Comparison of ENCODE assay signal across 8 mouse cellular contexts in the genomic region with DNA sequence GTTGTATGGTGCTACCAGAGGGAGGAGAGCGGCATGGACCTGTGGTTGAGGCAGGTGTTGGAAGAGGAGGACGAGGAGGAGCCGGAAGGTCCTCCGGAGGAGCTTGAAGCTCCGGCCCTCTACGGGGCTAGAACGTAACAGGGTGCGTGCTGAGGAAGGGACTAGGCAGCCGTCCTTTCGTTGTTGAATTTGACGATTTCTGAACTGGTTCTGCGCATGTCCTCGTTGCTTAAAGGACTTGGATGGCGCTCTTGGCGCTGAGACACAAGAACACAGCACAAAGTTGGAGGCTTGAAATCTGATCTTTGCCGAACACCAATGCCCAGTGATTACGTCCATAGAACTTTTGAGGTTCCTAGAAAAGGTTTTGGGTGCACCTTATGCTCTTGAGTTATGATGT. TPM values are rescaled to one million over a fixed set of nuclear protein-coding genes. Genes with fewer than 3 reads are reported as not detected.
DNase-seq lines count a peak whose midpoint lies in the region; ATAC-seq lines count a peak whose summit lies in the region.

No protein-coding gene starts in this region.

- no peaks in the 10 kb centered on the region for H3K27me3 ChIP-seq in kidney, embryonic 14.5 days (ENCODE audit: control insufficient read depth, insufficient read depth, low read length)
- peaks cover 9% of the 10 kb centered on the region for H3K27me3 ChIP-seq in hindbrain, embryonic 12.5 days
- peaks cover 6% of the 10 kb centered on the region; the same call in 1 of the 2 replicates for H3K27me3 ChIP-seq in midbrain, embryonic 13.5 days

- 8% methylated on average over 17 of the region's 17 CpGs for WGBS in kidney, embryonic 14.5 days
- WGBS in hindbrain, embryonic 12.5 days: 10% methylated on average over 17 of the region's 17 CpGs
- 10% methylated on average over 17 of the region's 17 CpGs for WGBS in midbrain, embryonic 13.5 days

- H3K27ac ChIP-seq in kidney, embryonic 14.5 days (ENCODE audit: low read depth, low read length): peak overlapping the region; percentile 95; the same call in 1 of the 2 replicates
- H3K27ac ChIP-seq in hindbrain, embryonic 12.5 days: no peak overlapping the region
- H3K27ac ChIP-seq in midbrain, embryonic 13.5 days: peak overlapping the region; percentile 95; the same call in 1 of the 2 replicates

- peak overlapping the region; percentile 99 for H3K4me3 ChIP-seq in kidney, embryonic 14.5 days (ENCODE audit: low read length)
- peak overlapping the region; percentile 93 for H3K4me3 ChIP-seq in hindbrain, embryonic 12.5 days
- H3K4me3 ChIP-seq in midbrain, embryonic 13.5 days (replicated peaks): peak overlapping the region; percentile 81

- H3K9ac ChIP-seq in kidney, embryonic 14.5 days (ENCODE audit: low read depth, low read length): peak overlapping the region; percentile 94
- H3K9ac ChIP-seq in hindbrain, embryonic 12.5 days: peak overlapping the region; percentile 88
- H3K9ac ChIP-seq in midbrain, embryonic 13.5 days (replicated peaks): peak overlapping the region; percentile 77

- H3K4me1 ChIP-seq in kidney, embryonic 14.5 days (ENCODE audit: control insufficient read depth, insufficient read depth, low read length): peaks cover 27% of the 10 kb centered on the region
- peaks cover 34% of the 10 kb centered on the region for H3K4me1 ChIP-seq in hindbrain, embryonic 12.5 days
- H3K4me1 ChIP-seq in midbrain, embryonic 13.5 days (replicated peaks): peaks cover 36% of the 10 kb centered on the region

- H3K4me2 ChIP-seq in kidney, embryonic 14.5 days (replicated peaks; ENCODE audit: low read depth, low read length): peak overlapping the region; percentile 85
- peak overlapping the region; percentile 99 for H3K4me2 ChIP-seq in hindbrain, embryonic 12.5 days (replicated peaks)
- peak overlapping the region; percentile 100 for H3K4me2 ChIP-seq in midbrain, embryonic 13.5 days (replicated peaks)

- H3K9me3 ChIP-seq in kidney, embryonic 14.5 days (ENCODE audit: control insufficient read depth, low read length): no peaks in the 10 kb centered on the region
- H3K9me3 ChIP-seq in hindbrain, embryonic 12.5 days (replicated peaks): no peaks in the 10 kb centered on the region
- no peaks in the 10 kb centered on the region for H3K9me3 ChIP-seq in midbrain, embryonic 13.5 days

- no peak for DNase-seq in kidney, adult 11 months
- peak; percentile 44 for DNase-seq in adipocyte (ENCODE audit: low spot score)
- no peak for DNase-seq in right cerebral cortex, adult 2 months (ENCODE audit: low spot score in 2 of 2)
- no peak for DNase-seq in frontal cortex, postnatal 10 days (ENCODE audit: low spot score in 2 of 2)
- no peak for DNase-seq in spleen, adult 18-20 months

- no peak for ATAC-seq in kidney, embryonic 14.5 days (ENCODE audit: low FRiP score, low TSS enrichment)
- ATAC-seq in hindbrain, embryonic 12.5 days (ENCODE audit: low FRiP score): no peak
- ATAC-seq in midbrain, embryonic 13.5 days: peak; percentile 42

- peaks cover 6% of the 10 kb centered on the region; the same call in 1 of the 2 replicates for H3K36me3 ChIP-seq in kidney, embryonic 14.5 days (ENCODE audit: control insufficient read depth, insufficient read depth, low read length)
- no peaks in the 10 kb centered on the region; the same call in 1 of the 2 replicates for H3K36me3 ChIP-seq in hindbrain, embryonic 12.5 days
- no peaks in the 10 kb centered on the region for H3K36me3 ChIP-seq in midbrain, embryonic 13.5 days

RNA-seq across cellular contexts. Expression of a gene that starts 0.6 kb away (rescaled TPM):
- 32.8 and 39.7 TPM in 2 replicates for polyA plus RNA-seq in kidney, embryonic 14.5 days (2014; fragmentation: Nextera tagmentation; extraction: Ambion mirVana)
- 33.6 and 34.6 TPM in 2 replicates for polyA plus RNA-seq in hindbrain, embryonic 12.5 days (2016; fragmentation: Nextera tagmentation; extraction: Ambion mirVana)
- 36.1 and 37.1 TPM in 2 replicates for polyA plus RNA-seq in midbrain, embryonic 13.5 days (2015; fragmentation: Nextera tagmentation; extraction: Ambion mirVana)

RNA-seq across cellular contexts. Expression of a gene that starts 3.2 kb away (rescaled TPM):
- 4.0 and 4.1 TPM in 2 replicates for polyA plus RNA-seq in kidney, embryonic 14.5 days (2014; fragmentation: Nextera tagmentation; extraction: Ambion mirVana)
- polyA plus RNA-seq in hindbrain, embryonic 12.5 days (2016; fragmentation: Nextera tagmentation; extraction: Ambion mirVana): 13.0 and 13.3 TPM in 2 replicates
- 13.0 and 13.4 TPM in 2 replicates for polyA plus RNA-seq in midbrain, embryonic 13.5 days (2015; fragmentation: Nextera tagmentation; extraction: Ambion mirVana)

RNA-seq across cellular contexts. Expression of a gene that starts 9.7 kb away (rescaled TPM):
- not detected in 2 replicates for polyA plus RNA-seq in kidney, embryonic 14.5 days (2014; fragmentation: Nextera tagmentation; extraction: Ambion mirVana)
- not detected in 2 replicates for polyA plus RNA-seq in hindbrain, embryonic 12.5 days (2016; fragmentation: Nextera tagmentation; extraction: Ambion mirVana)
- polyA plus RNA-seq in midbrain, embryonic 13.5 days (2015; fragmentation: Nextera tagmentation; extraction: Ambion mirVana): not detected in 2 replicates

RNA-seq across cellular contexts. Expression of a gene that starts 22.7 kb away (rescaled TPM):
- not detected in 2 replicates for polyA plus RNA-seq in kidney, embryonic 14.5 days (2014; fragmentation: Nextera tagmentation; extraction: Ambion mirVana)
- polyA plus RNA-seq in hindbrain, embryonic 12.5 days (2016; fragmentation: Nextera tagmentation; extraction: Ambion mirVana): not detected in 2 replicates
- not detected in 2 replicates for polyA plus RNA-seq in midbrain, embryonic 13.5 days (2015; fragmentation: Nextera tagmentation; extraction: Ambion mirVana)

RNA-seq across cellular contexts. Expression of a gene that starts 51.8 kb away (rescaled TPM):
- polyA plus RNA-seq in kidney, embryonic 14.5 days (2014; fragmentation: Nextera tagmentation; extraction: Ambion mirVana): 10.3 and 21.4 TPM in 2 replicates
- polyA plus RNA-seq in hindbrain, embryonic 12.5 days (2016; fragmentation: Nextera tagmentation; extraction: Ambion mirVana): 24.4 and 26.9 TPM in 2 replicates
- polyA plus RNA-seq in midbrain, embryonic 13.5 days (2015; fragmentation: Nextera tagmentation; extraction: Ambion mirVana): 29.1 and 29.7 TPM in 2 replicates
